Mouse (Mus musculus): Measurements from ENCODE around the gene Ybx2. TPM values are rescaled to one million over a fixed set of nuclear protein-coding genes. Genes with fewer than 3 reads are reported as not detected.

Gene Ybx2
- total and polyA plus RNA-seq, 2 experiments: not detected

DNA sequence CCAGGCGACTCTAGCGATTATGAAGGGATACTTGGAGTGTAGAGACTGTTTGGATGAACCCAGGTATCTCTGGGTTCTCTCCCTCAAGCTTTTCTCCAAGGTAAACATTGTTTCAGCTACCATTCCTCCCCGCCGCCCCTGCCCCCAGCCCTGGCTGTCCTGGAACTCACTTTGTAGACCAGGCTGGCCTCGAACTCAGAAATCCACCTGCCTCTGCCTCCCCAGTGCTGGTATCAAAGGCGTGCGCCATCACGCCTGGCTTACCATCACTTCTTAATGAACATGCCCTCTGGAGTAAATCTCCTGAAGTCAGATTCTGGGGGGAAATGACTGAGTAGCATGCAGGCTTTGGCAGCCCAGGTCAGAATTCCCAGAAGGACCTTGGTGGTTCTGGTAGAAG, 46.6 kb downstream of the Ybx2 start, which contains the start of gene Elp5:
Gene Elp5 (minus strand): TSS at position 293 of the 400 bp plus-strand sequence.
- H3K9ac ChIP-seq (ENCODE audit: low read depth, low read length): peak within 1 kb of the TSS; percentile 95
- peaks cover 16% of the 10 kb centered on the region; the same call in 1 of the 2 replicates for H3K79me2 ChIP-seq (ENCODE audit: control insufficient read depth, insufficient read depth, low read length)
- H3K4me3 ChIP-seq (ENCODE audit: insufficient read depth, low read depth, low read length): peak within 1 kb of the TSS; percentile 89
- WGBS: 43% methylated on average over 8 of the region's 8 CpGs
- peak within 1 kb of the TSS; percentile 60 for H3K27ac ChIP-seq (replicated peaks; ENCODE audit: insufficient read depth, low read depth, low read length)
- TF ChIP-seq POLR2A (IDR thresholded peaks at IDR 0.05; ENCODE audit: extremely low read depth, insufficient read depth, low read length) (no peak), CTCF (IDR thresholded peaks at IDR 0.05; ENCODE audit: low read depth, low read length) (no peak)
- H3K4me1 ChIP-seq (ENCODE audit: control insufficient read depth, insufficient read depth, low read length): peaks cover 19% of the 10 kb centered on the region; the same call in 1 of the 2 replicates
- DNase-seq (ENCODE audit: extremely low read depth, low read depth, low spot score): no peak
- no peaks in the 10 kb centered on the region for H3K27me3 ChIP-seq (ENCODE audit: control insufficient read depth, insufficient read depth, low read length)
- peaks cover 14% of the 10 kb centered on the region for H3K36me3 ChIP-seq (ENCODE audit: control insufficient read depth, insufficient read depth, low read length)

DNA sequence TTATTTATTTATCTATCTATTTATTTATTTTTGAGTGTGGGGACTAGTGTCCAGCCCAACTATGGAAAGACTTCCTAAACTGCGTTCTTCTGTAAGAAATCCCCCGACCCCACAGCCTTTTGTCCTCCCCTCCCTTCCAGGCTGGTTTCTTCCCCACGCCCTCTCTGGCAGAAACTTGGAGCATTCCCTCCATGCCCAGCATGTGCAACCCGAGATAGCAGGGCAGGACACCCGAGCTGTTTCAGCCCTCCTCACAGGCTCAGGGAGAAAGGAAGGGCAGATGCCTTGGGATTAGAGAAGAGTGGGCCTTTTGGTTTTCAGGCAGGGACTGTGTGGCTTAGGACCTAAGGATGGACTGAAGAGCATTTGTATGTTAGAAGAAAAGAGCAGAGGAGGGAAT, 47.3 kb downstream of the Ybx2 start:
- no peak overlapping the region for H3K27ac ChIP-seq (replicated peaks; ENCODE audit: insufficient read depth, low read depth, low read length)

DNA sequence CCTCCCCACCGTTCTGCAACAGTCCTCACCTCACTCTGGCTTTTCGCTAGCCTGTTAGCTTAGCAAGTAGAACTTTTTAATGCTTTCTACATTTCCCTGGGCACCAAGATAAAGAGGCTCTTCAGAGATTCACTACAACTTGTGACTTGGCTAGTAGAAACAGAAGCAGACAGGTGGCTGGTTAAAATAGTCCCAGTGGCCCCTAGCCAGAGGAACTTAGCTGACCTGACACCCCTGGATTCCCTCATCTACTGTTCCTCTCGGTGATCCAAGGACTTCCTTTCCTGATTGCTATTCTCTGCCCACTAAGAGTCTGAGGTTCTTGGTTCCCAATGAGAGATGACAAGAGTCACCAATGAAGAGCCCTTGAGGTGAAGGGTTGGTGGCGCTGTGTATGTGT, 47.8 kb downstream of the Ybx2 start:
- 70% methylated on average over 4 of the region's 4 CpGs for WGBS
- no peak overlapping the region for H3K9ac ChIP-seq (ENCODE audit: low read depth, low read length)
- peaks cover 19% of the 10 kb centered on the region; the same call in 1 of the 2 replicates for H3K4me1 ChIP-seq (ENCODE audit: control insufficient read depth, insufficient read depth, low read length)
- H3K79me2 ChIP-seq (ENCODE audit: control insufficient read depth, insufficient read depth, low read length): peaks cover 16% of the 10 kb centered on the region; the same call in 1 of the 2 replicates
- no peak for TF ChIP-seq CTCF (IDR thresholded peaks at IDR 0.05; ENCODE audit: low read depth, low read length)
- TF ChIP-seq POLR2A (IDR thresholded peaks at IDR 0.05; ENCODE audit: extremely low read depth, insufficient read depth, low read length): no peak
- H3K27me3 ChIP-seq (ENCODE audit: control insufficient read depth, insufficient read depth, low read length): no peaks in the 10 kb centered on the region
- DNase-seq (ENCODE audit: extremely low read depth, low read depth, low spot score): no peak
- H3K4me3 ChIP-seq (ENCODE audit: insufficient read depth, low read depth, low read length): no peak overlapping the region
- H3K27ac ChIP-seq (replicated peaks; ENCODE audit: insufficient read depth, low read depth, low read length): no peak overlapping the region
- H3K36me3 ChIP-seq (ENCODE audit: control insufficient read depth, insufficient read depth, low read length): peaks cover 23% of the 10 kb centered on the region

More for the DNA sequence above, 47.3 kb downstream of the Ybx2 start:
- 40% methylated on average over 5 of the region's 5 CpGs for WGBS
- Histone ChIP-seq H3K4me1 (ENCODE audit: control insufficient read depth, insufficient read depth, low read length) (peaks cover 19% of the 10 kb centered on the region; the same call in 1 of the 2 replicates), H3K27me3 (ENCODE audit: control insufficient read depth, insufficient read depth, low read length) (no peaks in the 10 kb centered on the region), H3K9ac (ENCODE audit: low read depth, low read length) (no peak overlapping the region), H3K79me2 (ENCODE audit: control insufficient read depth, insufficient read depth, low read length) (peaks cover 16% of the 10 kb centered on the region; the same call in 1 of the 2 replicates), H3K4me3 (ENCODE audit: insufficient read depth, low read depth, low read length) (no peak overlapping the region), H3K36me3 (ENCODE audit: control insufficient read depth, insufficient read depth, low read length) (peaks cover 19% of the 10 kb centered on the region)
- TF ChIP-seq POLR2A (IDR thresholded peaks at IDR 0.05; ENCODE audit: extremely low read depth, insufficient read depth, low read length) (no peak), CTCF (IDR thresholded peaks at IDR 0.05; ENCODE audit: low read depth, low read length) (no peak)
- no peak for DNase-seq (ENCODE audit: extremely low read depth, low read depth, low spot score)

DNA sequence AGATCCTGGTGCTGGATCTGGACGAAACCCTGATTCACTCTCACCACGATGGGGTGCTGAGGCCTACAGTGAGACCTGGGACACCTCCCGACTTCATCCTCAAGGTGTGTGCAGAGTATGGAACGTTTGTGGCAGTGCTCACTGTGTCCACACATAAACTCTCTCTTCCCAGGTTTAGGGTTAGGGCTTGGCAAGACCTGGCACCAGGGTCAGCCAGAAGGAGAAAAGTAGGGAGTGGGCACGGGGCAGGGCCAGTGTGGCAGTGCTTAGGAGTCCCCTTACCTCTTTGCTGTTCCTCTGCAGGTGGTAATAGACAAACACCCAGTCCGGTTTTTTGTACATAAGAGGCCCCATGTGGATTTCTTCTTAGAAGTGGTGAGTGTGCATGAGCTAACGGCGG, 48.8 kb downstream of the Ybx2 start:
- Histone ChIP-seq H3K4me3 (ENCODE audit: insufficient read depth, low read depth, low read length) (no peak overlapping the region), H3K9ac (ENCODE audit: low read depth, low read length) (no peak overlapping the region), H3K79me2 (ENCODE audit: control insufficient read depth, insufficient read depth, low read length) (peaks cover 16% of the 10 kb centered on the region; the same call in 1 of the 2 replicates), H3K27ac (replicated peaks; ENCODE audit: insufficient read depth, low read depth, low read length) (no peak overlapping the region), H3K27me3 (ENCODE audit: control insufficient read depth, insufficient read depth, low read length) (no peaks in the 10 kb centered on the region), H3K4me1 (ENCODE audit: control insufficient read depth, insufficient read depth, low read length) (peaks cover 19% of the 10 kb centered on the region; the same call in 1 of the 2 replicates), H3K36me3 (ENCODE audit: control insufficient read depth, insufficient read depth, low read length) (peaks cover 31% of the 10 kb centered on the region)
- no peak for TF ChIP-seq CTCF (IDR thresholded peaks at IDR 0.05; ENCODE audit: low read depth, low read length)
- no peak for TF ChIP-seq POLR2A (IDR thresholded peaks at IDR 0.05; ENCODE audit: extremely low read depth, insufficient read depth, low read length)
- DNase-seq (ENCODE audit: extremely low read depth, low read depth, low spot score): no peak
- WGBS: 94% methylated on average over 8 of the region's 8 CpGs

DNA sequence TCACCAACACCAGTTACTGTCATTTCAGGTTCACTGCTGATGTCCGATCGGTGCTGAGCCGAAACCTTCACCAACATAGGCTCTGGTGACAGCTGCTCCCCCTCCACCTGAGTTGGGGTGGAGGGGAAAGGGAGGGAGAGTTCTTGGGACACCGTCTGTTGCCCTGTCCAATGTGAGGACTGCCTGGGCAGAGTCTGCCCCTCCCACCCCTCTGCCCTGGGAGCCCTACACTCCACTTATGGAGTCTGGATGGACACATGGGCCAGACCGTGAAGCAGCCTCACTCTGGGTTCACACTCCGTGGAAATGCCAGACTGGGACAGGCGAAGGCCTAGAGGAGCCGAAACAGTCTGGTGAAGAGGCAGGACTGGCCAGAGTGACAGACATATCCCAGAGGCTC, 54.4 kb downstream of the Ybx2 start:
- Histone ChIP-seq H3K9ac (ENCODE audit: low read depth, low read length) (no peak overlapping the region), H3K4me1 (ENCODE audit: control insufficient read depth, insufficient read depth, low read length) (peaks cover 5% of the 10 kb centered on the region; the same call in 1 of the 2 replicates), H3K4me3 (ENCODE audit: insufficient read depth, low read depth, low read length) (no peak overlapping the region), H3K27ac (replicated peaks; ENCODE audit: insufficient read depth, low read depth, low read length) (0 out of 2 replicates have a peak overlapping the region, but pooled peaks have one; percentile 2), H3K36me3 (ENCODE audit: control insufficient read depth, insufficient read depth, low read length) (peaks cover 32% of the 10 kb centered on the region), H3K27me3 (ENCODE audit: control insufficient read depth, insufficient read depth, low read length) (no peaks in the 10 kb centered on the region), H3K79me2 (ENCODE audit: control insufficient read depth, insufficient read depth, low read length) (peaks cover 6% of the 10 kb centered on the region; the same call in 1 of the 2 replicates)
- WGBS: 96% methylated on average over 8 of the region's 8 CpGs
- TF ChIP-seq POLR2A (IDR thresholded peaks at IDR 0.05; ENCODE audit: extremely low read depth, insufficient read depth, low read length): no peak
- no peak for TF ChIP-seq CTCF (IDR thresholded peaks at IDR 0.05; ENCODE audit: low read depth, low read length)
- DNase-seq (ENCODE audit: extremely low read depth, low read depth, low spot score): no peak

Other genes starting within 250 kb of the Ybx2 start
Only the 30 nearest of the 35 such genes appear.
- gene Slc35g3, start 173.8 kb upstream of the Ybx2 start, total RNA-seq (2014; rRNA removed): not detected in 2 replicates
- not detected in 2 replicates for gene Slc35g3, start 173.8 kb upstream of the Ybx2 start, polyA plus RNA-seq (2012; rRNA removed)
- gene Zbtb4, start 169.9 kb upstream of the Ybx2 start, total RNA-seq (2014; rRNA removed): 2.6 and 4.4 TPM in 2 replicates
- 8.2 and 9.7 TPM in 2 replicates for gene Zbtb4, start 169.9 kb upstream of the Ybx2 start, polyA plus RNA-seq (2012; rRNA removed)
- gene Chrnb1, start 139.9 kb upstream of the Ybx2 start, total RNA-seq (2014; rRNA removed): 0.46 and 0.54 TPM in 2 replicates
- gene Chrnb1, start 139.9 kb upstream of the Ybx2 start, polyA plus RNA-seq (2012; rRNA removed): 0.28 and 0.35 TPM in 2 replicates
- gene Fgf11, start 133.9 kb upstream of the Ybx2 start, total RNA-seq (2014; rRNA removed): 0.18 and 0.20 TPM in 2 replicates
- gene Fgf11, start 133.9 kb upstream of the Ybx2 start, polyA plus RNA-seq (2012; rRNA removed): 0.33 and 0.34 TPM in 2 replicates
- 2.3 and 2.4 TPM in 2 replicates for gene Tmem102, start 130.2 kb upstream of the Ybx2 start, total RNA-seq (2014; rRNA removed)
- 13.5 and 15.7 TPM in 2 replicates for gene Tmem102, start 130.2 kb upstream of the Ybx2 start, polyA plus RNA-seq (2012; rRNA removed)
- not detected in 2 replicates for gene Gm39566, start 120.5 kb upstream of the Ybx2 start, total RNA-seq (2014; rRNA removed)
- not detected in 2 replicates for gene Gm39566, start 120.5 kb upstream of the Ybx2 start, polyA plus RNA-seq (2012; rRNA removed)
- gene Spem2, start 117.3 kb upstream of the Ybx2 start, total RNA-seq (2014; rRNA removed): not detected in 2 replicates
- not detected in 2 replicates for gene Spem2, start 117.3 kb upstream of the Ybx2 start, polyA plus RNA-seq (2012; rRNA removed)
- not detected in 2 replicates for gene Spem1, start 113.6 kb upstream of the Ybx2 start, total RNA-seq (2014; rRNA removed)
- gene Spem1, start 113.6 kb upstream of the Ybx2 start, polyA plus RNA-seq (2012; rRNA removed): 0.09 TPM in 1 of 2 replicates, not detected in the other
- 0.18 and 0.34 TPM in 2 replicates for gene Nlgn2, start 98.0 kb upstream of the Ybx2 start, total RNA-seq (2014; rRNA removed)
- 0.93 and 1.9 TPM in 2 replicates for gene Nlgn2, start 98.0 kb upstream of the Ybx2 start, polyA plus RNA-seq (2012; rRNA removed)
- gene Tmem256, start 97.3 kb upstream of the Ybx2 start, total RNA-seq (2014; rRNA removed): 326 and 353 TPM in 2 replicates
- gene Tmem256, start 97.3 kb upstream of the Ybx2 start, polyA plus RNA-seq (2012; rRNA removed): 284 and 370 TPM in 2 replicates
- gene Plscr3, start 89.4 kb upstream of the Ybx2 start, total RNA-seq (2014; rRNA removed): 1.5 and 2.6 TPM in 2 replicates
- 18.5 and 19.3 TPM in 2 replicates for gene Plscr3, start 89.4 kb upstream of the Ybx2 start, polyA plus RNA-seq (2012; rRNA removed)
- gene Tnk1, start 77.1 kb upstream of the Ybx2 start, total RNA-seq (2014; rRNA removed): 0.07 and 0.18 TPM in 2 replicates
- 0.17 TPM in 2 replicates for gene Tnk1, start 77.1 kb upstream of the Ybx2 start, polyA plus RNA-seq (2012; rRNA removed)
- not detected in 2 replicates for gene Tmem95, start 57.8 kb upstream of the Ybx2 start, total RNA-seq (2014; rRNA removed)
- not detected in 2 replicates for gene Tmem95, start 57.8 kb upstream of the Ybx2 start, polyA plus RNA-seq (2012; rRNA removed)
- 0.65 and 1.0 TPM in 2 replicates for gene Kctd11, start 54.4 kb upstream of the Ybx2 start, total RNA-seq (2014; rRNA removed)
- 0.68 and 1.6 TPM in 2 replicates for gene Kctd11, start 54.4 kb upstream of the Ybx2 start, polyA plus RNA-seq (2012; rRNA removed)
- gene Acap1, start 40.3 kb upstream of the Ybx2 start, total RNA-seq (2014; rRNA removed): 1.2 and 1.9 TPM in 2 replicates
- 2.3 and 3.3 TPM in 2 replicates for gene Acap1, start 40.3 kb upstream of the Ybx2 start, polyA plus RNA-seq (2012; rRNA removed)
- gene 2810408A11Rik, start 34.8 kb upstream of the Ybx2 start, total RNA-seq (2014; rRNA removed): 0.13 and 0.18 TPM in 2 replicates
- 0.06 and 0.11 TPM in 2 replicates for gene 2810408A11Rik, start 34.8 kb upstream of the Ybx2 start, polyA plus RNA-seq (2012; rRNA removed)
- gene Neurl4, start 34.7 kb upstream of the Ybx2 start, total RNA-seq (2014; rRNA removed): 10.1 and 14.0 TPM in 2 replicates
- 12.6 and 20.7 TPM in 2 replicates for gene Neurl4, start 34.7 kb upstream of the Ybx2 start, polyA plus RNA-seq (2012; rRNA removed)
- 7.0 and 8.5 TPM in 2 replicates for gene Gps2, start 21.9 kb upstream of the Ybx2 start, total RNA-seq (2014; rRNA removed)
- gene Gps2, start 21.9 kb upstream of the Ybx2 start, polyA plus RNA-seq (2012; rRNA removed): 32.3 and 41.0 TPM in 2 replicates
- 321 and 404 TPM in 2 replicates for gene Eif5a, start 13.8 kb upstream of the Ybx2 start, total RNA-seq (2014; rRNA removed)
- 374 and 408 TPM in 2 replicates for gene Eif5a, start 13.8 kb upstream of the Ybx2 start, polyA plus RNA-seq (2012; rRNA removed)
- 0.60 and 0.83 TPM in 2 replicates for gene Slc2a4, start 12.4 kb downstream of the Ybx2 start, total RNA-seq (2014; rRNA removed)
- 0.39 and 0.58 TPM in 2 replicates for gene Slc2a4, start 12.4 kb downstream of the Ybx2 start, polyA plus RNA-seq (2012; rRNA removed)
- gene Cldn7, start 29.0 kb downstream of the Ybx2 start, total RNA-seq (2014; rRNA removed): 0.20 and 0.37 TPM in 2 replicates
- gene Cldn7, start 29.0 kb downstream of the Ybx2 start, polyA plus RNA-seq (2012; rRNA removed): 0.26 and 0.46 TPM in 2 replicates
- 6.6 and 13.4 TPM in 2 replicates for gene Ctdnep1, start 45.4 kb downstream of the Ybx2 start, total RNA-seq (2014; rRNA removed)
- gene Ctdnep1, start 45.4 kb downstream of the Ybx2 start, polyA plus RNA-seq (2012; rRNA removed): 39.1 and 45.3 TPM in 2 replicates
- gene Elp5, start 46.7 kb downstream of the Ybx2 start, total RNA-seq (2014; rRNA removed): 19.5 and 21.3 TPM in 2 replicates
- 30.8 and 33.7 TPM in 2 replicates for gene Elp5, start 46.7 kb downstream of the Ybx2 start, polyA plus RNA-seq (2012; rRNA removed)
- 175 and 176 TPM in 2 replicates for gene Gabarap, start 55.3 kb downstream of the Ybx2 start, total RNA-seq (2014; rRNA removed)
- 430 and 476 TPM in 2 replicates for gene Gabarap, start 55.3 kb downstream of the Ybx2 start, polyA plus RNA-seq (2012; rRNA removed)
- 8.0 and 8.5 TPM in 2 replicates for gene Phf23, start 60.0 kb downstream of the Ybx2 start, total RNA-seq (2014; rRNA removed)
- gene Phf23, start 60.0 kb downstream of the Ybx2 start, polyA plus RNA-seq (2012; rRNA removed): 8.8 and 12.1 TPM in 2 replicates
- 2.8 TPM in 2 replicates for gene Dvl2, start 64.8 kb downstream of the Ybx2 start, total RNA-seq (2014; rRNA removed)
- gene Dvl2, start 64.8 kb downstream of the Ybx2 start, polyA plus RNA-seq (2012; rRNA removed): 3.7 and 4.5 TPM in 2 replicates
- 314 and 344 TPM in 2 replicates for gene Acadvl, start 79.6 kb downstream of the Ybx2 start, total RNA-seq (2014; rRNA removed)
- gene Acadvl, start 79.6 kb downstream of the Ybx2 start, polyA plus RNA-seq (2012; rRNA removed): 302 and 314 TPM in 2 replicates
- 0.37 and 1.0 TPM in 2 replicates for gene Dlg4, start 81.1 kb downstream of the Ybx2 start, total RNA-seq (2014; rRNA removed)
- gene Dlg4, start 81.1 kb downstream of the Ybx2 start, polyA plus RNA-seq (2012; rRNA removed): 1.1 and 1.3 TPM in 2 replicates
- 531 and 680 TPM in 2 replicates for gene Asgr1, start 118.3 kb downstream of the Ybx2 start, total RNA-seq (2014; rRNA removed)
- gene Asgr1, start 118.3 kb downstream of the Ybx2 start, polyA plus RNA-seq (2012; rRNA removed): 730 and 786 TPM in 2 replicates
- 166 and 194 TPM in 2 replicates for gene Asgr2, start 156.8 kb downstream of the Ybx2 start, total RNA-seq (2014; rRNA removed)
- 212 and 216 TPM in 2 replicates for gene Asgr2, start 156.8 kb downstream of the Ybx2 start, polyA plus RNA-seq (2012; rRNA removed)

Measured in liver, adult 2 months (tissue).